Mouse (Mus musculus): Measurements from ENCODE around the gene Dis3l2. TPM values are rescaled to one million over a fixed set of nuclear protein-coding genes. Genes with fewer than 3 reads are reported as not detected.

The Dis3l2 gene
- polyA plus RNA-seq, 1 experiment from 2014 or later = 32.5 TPM

GRCm38 (mm10) chr1:86696948-86697347, 6.7 kb upstream of the Dis3l2 start:
- no peaks in the 10 kb centered on the region for H3K9me3 ChIP-seq
- no peak overlapping the region for H3K27ac ChIP-seq
- no peak overlapping the region for H3K9ac ChIP-seq
- no peaks in the 10 kb centered on the region for H3K4me1 ChIP-seq
- no peaks in the 10 kb centered on the region for H3K36me3 ChIP-seq
- no peak overlapping the region for H3K4me3 ChIP-seq
- ATAC-seq (ENCODE audit: insufficient number of reproducible peaks, insufficient read depth, low FRiP score, low TSS enrichment) = no peak
- no peak overlapping the region for H3K4me2 ChIP-seq (replicated peaks)
- 43% methylated on average over 7 of the region's 7 CpGs for WGBS
- no peaks in the 10 kb centered on the region for H3K27me3 ChIP-seq

DNA sequence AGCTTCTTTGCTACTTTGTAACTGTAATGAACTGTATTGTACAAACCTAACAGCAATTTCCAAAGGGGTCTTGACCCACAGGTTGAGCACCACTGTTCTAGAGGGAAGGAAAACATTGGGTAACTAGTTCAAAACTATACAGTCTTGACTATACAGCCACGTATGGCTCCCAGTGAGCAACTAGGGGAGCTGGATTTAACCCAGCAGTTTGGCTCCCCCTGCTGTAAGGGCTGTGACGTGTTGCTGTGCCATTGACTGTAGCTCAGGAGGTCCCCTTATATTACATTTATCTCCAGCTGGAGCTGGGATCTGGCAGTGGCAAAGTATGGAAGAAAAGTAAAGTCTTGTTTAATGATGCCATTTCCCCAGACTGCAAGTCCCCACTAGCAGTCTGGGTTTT, 4.9 kb upstream of the Dis3l2 start:
- H3K4me3 ChIP-seq = no peak overlapping the region

GRCm38 (mm10) chr1:86699346-86700136, 4.1 kb upstream of the Dis3l2 start:
- H3K9ac ChIP-seq = no peak overlapping the region
- H3K36me3 ChIP-seq = no peaks in the 10 kb centered on the region
- no peaks in the 10 kb centered on the region for H3K27me3 ChIP-seq
- peaks cover 4% of the 10 kb centered on the region; the same call in 1 of the 2 replicates for H3K4me1 ChIP-seq
- H3K4me3 ChIP-seq = no peak overlapping the region
- no peak overlapping the region for H3K27ac ChIP-seq
- WGBS = 70% methylated on average over 11 of the region's 11 CpGs
- no peak overlapping the region for H3K4me2 ChIP-seq (replicated peaks)
- H3K9me3 ChIP-seq = no peaks in the 10 kb centered on the region
- no peak for ATAC-seq (ENCODE audit: insufficient number of reproducible peaks, insufficient read depth, low FRiP score, low TSS enrichment)

More for the DNA sequence above, 4.9 kb upstream of the Dis3l2 start:
- Histone ChIP-seq H3K4me1 (peaks cover 4% of the 10 kb centered on the region; the same call in 1 of the 2 replicates), H3K36me3 (no peaks in the 10 kb centered on the region), H3K27ac (no peak overlapping the region), H3K4me2 (replicated peaks) (no peak overlapping the region), H3K27me3 (no peaks in the 10 kb centered on the region), H3K9ac (no peak overlapping the region), H3K9me3 (no peaks in the 10 kb centered on the region)
- ATAC-seq (ENCODE audit: insufficient number of reproducible peaks, insufficient read depth, low FRiP score, low TSS enrichment) = no peak
- WGBS = 22% methylated on average over 2 of the region's 2 CpGs

- Histone ChIP-seq H3K36me3 (no peaks in the 10 kb centered on the region), H3K4me3 (no peak overlapping the region), H3K9ac (no peak overlapping the region), H3K9me3 (no peaks in the 10 kb centered on the region), H3K27ac (no peak overlapping the region), H3K4me1 (peaks cover 11% of the 10 kb centered on the region; the same call in 1 of the 2 replicates), H3K27me3 (no peaks in the 10 kb centered on the region), H3K4me2 (replicated peaks) (no peak overlapping the region)
- no peak for ATAC-seq (ENCODE audit: insufficient number of reproducible peaks, insufficient read depth, low FRiP score, low TSS enrichment)
- WGBS = 76% methylated on average over 7 of the region's 7 CpGs
Measured at GRCm38 (mm10) chr1:86700367-86700766, 3.2 kb upstream of the Dis3l2 start.

GRCm38 (mm10) chr1:86703965-86704326, 338 bp downstream of the Dis3l2 start:
- H3K9ac ChIP-seq = peak overlapping the region; percentile 90
- ATAC-seq (ENCODE audit: insufficient number of reproducible peaks, insufficient read depth, low FRiP score, low TSS enrichment) = peak; percentile 54
- peak overlapping the region; percentile 89 for H3K4me3 ChIP-seq
- no peaks in the 10 kb centered on the region for H3K27me3 ChIP-seq
- under 1% methylated on average over 27 of the region's 27 CpGs for WGBS
- no peaks in the 10 kb centered on the region for H3K9me3 ChIP-seq
- H3K4me2 ChIP-seq (replicated peaks) = peak overlapping the region; percentile 79
- H3K36me3 ChIP-seq = no peaks in the 10 kb centered on the region
- H3K4me1 ChIP-seq = peaks cover 14% of the 10 kb centered on the region; the same call in 1 of the 2 replicates
- peak overlapping the region; percentile 90 for H3K27ac ChIP-seq

DNA sequence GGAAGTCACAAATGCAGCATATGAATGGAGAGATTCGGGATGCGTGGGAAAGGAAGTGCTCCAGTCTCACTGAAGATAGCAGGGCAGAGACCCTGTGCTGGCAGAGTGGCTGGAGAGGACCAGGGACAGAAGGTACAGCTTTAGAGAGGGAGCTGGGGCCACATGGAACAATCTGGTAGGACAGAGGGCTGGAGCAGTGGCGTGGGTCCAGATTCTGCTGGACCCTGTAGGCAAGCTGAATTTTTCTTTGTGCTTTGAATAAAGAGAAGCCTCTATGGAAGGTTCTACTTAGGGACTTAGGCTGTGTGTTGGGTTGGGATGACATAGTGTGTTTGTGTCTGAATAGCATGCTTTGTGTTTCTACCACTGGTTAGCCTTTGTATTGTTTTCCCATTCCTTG, 1.9 kb downstream of the Dis3l2 start:
- Histone ChIP-seq H3K9me3 (no peaks in the 10 kb centered on the region), H3K36me3 (no peaks in the 10 kb centered on the region), H3K9ac (no peak overlapping the region), H3K4me1 (peaks cover 14% of the 10 kb centered on the region; the same call in 1 of the 2 replicates), H3K4me2 (replicated peaks) (no peak overlapping the region), H3K4me3 (no peak overlapping the region), H3K27ac (no peak overlapping the region), H3K27me3 (no peaks in the 10 kb centered on the region)
- WGBS = 89% methylated on average over 3 of the region's 3 CpGs
- no peak for ATAC-seq (ENCODE audit: insufficient number of reproducible peaks, insufficient read depth, low FRiP score, low TSS enrichment)

DNA sequence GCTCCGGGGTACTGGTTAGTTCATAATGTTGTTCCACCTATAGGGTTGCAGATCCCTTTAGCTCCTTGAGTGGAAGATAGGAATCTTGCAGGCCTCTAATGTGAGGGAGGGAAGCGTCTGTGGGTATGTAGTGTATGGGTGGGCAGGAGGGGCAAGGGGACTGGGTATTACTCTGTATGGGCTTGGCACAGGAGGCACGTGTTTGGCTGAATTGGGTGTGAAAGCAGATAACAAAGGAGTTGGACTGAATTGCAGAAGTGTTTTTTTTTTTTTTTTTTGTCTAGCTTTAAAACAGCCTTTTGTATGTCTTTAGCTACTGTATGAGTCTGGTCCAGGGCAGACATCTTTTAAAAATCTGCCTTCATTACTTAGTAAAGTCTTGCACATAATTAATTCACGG, 5.9 kb downstream of the Dis3l2 start:
- H3K4me3 ChIP-seq = no peak overlapping the region
- H3K27me3 ChIP-seq = no peaks in the 10 kb centered on the region
- peaks cover 10% of the 10 kb centered on the region; the same call in 1 of the 2 replicates for H3K4me1 ChIP-seq
- no peak overlapping the region for H3K9ac ChIP-seq
- H3K9me3 ChIP-seq = no peaks in the 10 kb centered on the region
- no peak overlapping the region for H3K4me2 ChIP-seq (replicated peaks)
- 92% methylated on average over 4 of the region's 4 CpGs for WGBS
- H3K36me3 ChIP-seq = no peaks in the 10 kb centered on the region
- no peak for ATAC-seq (ENCODE audit: insufficient number of reproducible peaks, insufficient read depth, low FRiP score, low TSS enrichment)
- H3K27ac ChIP-seq = no peak overlapping the region

- no peak for ATAC-seq (ENCODE audit: insufficient number of reproducible peaks, insufficient read depth, low FRiP score, low TSS enrichment)
- no peaks in the 10 kb centered on the region for H3K4me1 ChIP-seq
Measured at GRCm38 (mm10) chr1:86712045-86712444, 8.4 kb downstream of the Dis3l2 start.

DNA sequence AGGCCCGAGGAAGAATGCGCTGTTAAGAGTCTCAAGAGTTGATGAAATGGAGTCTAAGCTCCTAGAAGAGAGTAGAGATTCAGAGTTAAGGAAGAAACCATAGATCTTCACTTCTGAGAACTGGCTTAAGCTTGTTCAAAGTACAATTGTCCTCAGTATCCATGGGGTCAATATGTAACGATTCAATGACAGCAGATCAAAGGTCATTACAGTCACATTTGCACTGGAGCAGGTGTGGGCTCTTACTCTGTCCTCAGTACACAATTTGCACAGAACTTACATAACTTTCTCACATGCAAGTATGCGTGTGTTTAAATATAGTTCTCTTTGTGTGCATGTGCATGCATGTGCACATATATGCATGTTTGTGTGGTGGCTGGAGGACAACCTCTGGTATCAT, 9.4 kb downstream of the Dis3l2 start:
- 90% methylated on average over 4 of the region's 4 CpGs for WGBS
- H3K4me2 ChIP-seq (replicated peaks) = no peak overlapping the region
- ATAC-seq (ENCODE audit: insufficient number of reproducible peaks, insufficient read depth, low FRiP score, low TSS enrichment) = no peak
- no peaks in the 10 kb centered on the region for H3K4me1 ChIP-seq
- no peak overlapping the region for H3K9ac ChIP-seq
- H3K9me3 ChIP-seq = no peaks in the 10 kb centered on the region
- H3K27me3 ChIP-seq = no peaks in the 10 kb centered on the region
- H3K27ac ChIP-seq = no peak overlapping the region
- H3K36me3 ChIP-seq = no peaks in the 10 kb centered on the region
- H3K4me3 ChIP-seq = no peak overlapping the region

More at GRCm38 (mm10) chr1:86712045-86712444, 8.4 kb downstream of the Dis3l2 start:
- H3K36me3 ChIP-seq = no peaks in the 10 kb centered on the region
- no peak overlapping the region for H3K27ac ChIP-seq
- 84% methylated on average over 2 of the region's 2 CpGs for WGBS
- H3K9me3 ChIP-seq = no peaks in the 10 kb centered on the region
- H3K4me3 ChIP-seq = no peak overlapping the region
- H3K27me3 ChIP-seq = no peaks in the 10 kb centered on the region
- H3K9ac ChIP-seq = no peak overlapping the region
- H3K4me2 ChIP-seq (replicated peaks) = no peak overlapping the region

DNA sequence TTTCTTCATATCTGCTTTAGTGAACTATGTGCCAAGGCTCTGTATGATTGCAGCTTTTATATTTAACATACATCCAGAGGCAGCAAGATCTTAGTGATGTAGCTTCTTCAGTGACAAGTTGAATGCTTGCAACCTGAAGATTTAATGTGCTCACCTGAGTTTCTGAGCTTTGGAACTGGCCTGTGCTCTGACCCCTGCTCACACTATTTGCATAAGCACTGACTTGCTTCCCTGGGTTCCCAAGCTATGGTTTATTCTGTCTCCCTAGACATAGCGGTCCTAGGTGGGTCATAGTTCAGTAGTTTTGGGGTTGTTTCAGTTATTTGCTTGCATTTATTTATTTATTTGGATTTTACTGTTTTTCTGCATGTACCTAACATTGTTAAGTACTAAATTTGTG, 14.6 kb downstream of the Dis3l2 start:
- no peak for ATAC-seq (ENCODE audit: insufficient number of reproducible peaks, insufficient read depth, low FRiP score, low TSS enrichment)
- Histone ChIP-seq H3K36me3 (no peaks in the 10 kb centered on the region), H3K4me3 (no peak overlapping the region), H3K27me3 (no peaks in the 10 kb centered on the region), H3K4me2 (replicated peaks) (no peak overlapping the region), H3K9me3 (no peaks in the 10 kb centered on the region), H3K9ac (no peak overlapping the region), H3K4me1 (no peaks in the 10 kb centered on the region), H3K27ac (no peak overlapping the region)
- 90% methylated on average over 1 of the region's 1 CpGs for WGBS

DNA sequence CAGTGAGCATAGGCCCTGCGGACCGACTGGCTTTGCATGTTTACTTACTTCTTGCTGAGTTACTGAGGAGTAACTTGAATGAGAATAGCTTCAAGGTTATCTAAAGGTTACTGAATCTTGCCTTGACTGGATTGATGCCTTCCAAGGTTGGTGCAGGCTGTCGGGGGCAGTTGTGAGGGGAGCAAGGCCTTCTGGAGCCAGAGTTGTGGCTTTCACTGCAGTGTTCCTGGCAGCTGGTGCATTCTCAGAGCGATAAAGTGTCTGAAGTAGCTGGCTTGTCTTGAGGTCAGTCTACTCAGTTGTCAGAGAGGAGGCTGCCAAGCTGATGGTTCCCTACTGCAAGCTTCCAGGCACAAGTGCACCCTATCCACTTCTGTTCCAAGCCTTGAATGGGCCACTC, 15.8 kb downstream of the Dis3l2 start:
- Histone ChIP-seq H3K27ac (no peak overlapping the region), H3K4me3 (no peak overlapping the region), H3K27me3 (no peaks in the 10 kb centered on the region), H3K36me3 (no peaks in the 10 kb centered on the region), H3K4me2 (replicated peaks) (no peak overlapping the region), H3K9ac (no peak overlapping the region), H3K9me3 (no peaks in the 10 kb centered on the region), H3K4me1 (no peaks in the 10 kb centered on the region)
- no peak for ATAC-seq (ENCODE audit: insufficient number of reproducible peaks, insufficient read depth, low FRiP score, low TSS enrichment)
- 89% methylated on average over 4 of the region's 4 CpGs for WGBS

GRCm38 (mm10) chr1:86733160-86733821, 29.7 kb downstream of the Dis3l2 start:
- no peaks in the 10 kb centered on the region for H3K36me3 ChIP-seq
- H3K9me3 ChIP-seq = no peaks in the 10 kb centered on the region
- no peaks in the 10 kb centered on the region for H3K27me3 ChIP-seq
- no peak for ATAC-seq (ENCODE audit: insufficient number of reproducible peaks, insufficient read depth, low FRiP score, low TSS enrichment)
- no peaks in the 10 kb centered on the region for H3K4me1 ChIP-seq
- no peak overlapping the region for H3K27ac ChIP-seq
- no peak overlapping the region for H3K4me2 ChIP-seq (replicated peaks)
- H3K9ac ChIP-seq = no peak overlapping the region
- H3K4me3 ChIP-seq = no peak overlapping the region
- 74% methylated on average over 2 of the region's 2 CpGs for WGBS
